Mouse (Mus musculus) gastrocnemius, adult 8-10 months (tissue): ENCODE measurements around the gene Mapk14. TPM values are rescaled to one million over a fixed set of nuclear protein-coding genes. Genes with fewer than 3 reads are reported as not detected.
A peak's percentile ranks its signal among the peaks of the same experiment; 100 is the strongest.
"Not testable (repeated sequence)": the region's sequence is repeated elsewhere in the genome, so short reads cannot be mapped to it uniquely, and the experiment has no call there.

ENCODE experiments used
- DNase-seq, 2 experiments: peaks; one replicate each; pipeline ENCODE4 v3.0.0; 2022; ENCODE audit warnings: low spot score in 2 of 2
- total RNA-seq, 4 experiments: library from RNA; stranded (reverse); gene quantifications; 2 replicates each; pipeline ENCODE4 v1.2.4; 2022

The Mapk14 gene
- total RNA-seq, 4 experiments from 2014 or later = 107 to 121 (median 113) TPM

GRCm38 (mm10) chr17:28739244-28739643, 48.1 kb downstream of the Mapk14 start:
- DNase-seq = no peak

DNA sequence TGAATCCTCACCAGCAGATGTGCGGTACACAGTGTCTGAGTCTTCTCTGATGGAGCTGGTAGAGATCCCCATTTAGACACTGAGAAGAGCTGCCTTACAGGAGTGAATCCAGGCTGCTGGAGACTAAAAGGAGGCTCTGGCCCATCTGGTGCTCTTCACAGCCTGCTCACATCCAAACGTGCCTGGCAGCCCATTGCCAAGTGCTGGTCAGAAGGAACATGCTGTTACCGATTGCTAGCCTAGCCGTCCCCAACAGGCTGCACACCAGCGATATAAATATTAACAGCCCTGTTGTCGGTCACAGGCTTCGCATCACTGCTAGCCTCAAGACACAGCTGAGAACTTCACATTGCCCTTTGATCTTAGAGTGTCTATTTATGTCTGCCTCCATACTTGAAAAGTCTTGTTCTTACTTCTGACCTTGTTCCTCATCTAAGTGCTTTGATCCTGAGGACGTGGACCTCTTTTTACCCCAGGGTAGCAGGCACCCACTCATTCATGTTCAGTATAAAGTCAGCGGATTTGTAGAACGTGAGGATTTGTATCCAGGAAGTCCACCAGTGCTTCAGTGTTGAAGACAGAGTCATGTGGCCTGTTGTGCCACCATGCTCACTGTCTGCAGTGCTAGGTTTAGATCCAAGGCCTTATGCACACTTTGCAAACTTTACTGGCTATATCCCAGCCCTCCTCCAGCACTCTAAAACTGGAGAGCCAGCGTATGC, 52.2 kb downstream of the Mapk14 start:
- DNase-seq = peak in 1 of 2 experiments; percentile 52

GRCm38 (mm10) chr17:28743916-28744315, 52.8 kb downstream of the Mapk14 start:
- DNase-seq = no peak

- DNase-seq = no peak
Measured at GRCm38 (mm10) chr17:28745773-28746172, 54.6 kb downstream of the Mapk14 start.

DNA sequence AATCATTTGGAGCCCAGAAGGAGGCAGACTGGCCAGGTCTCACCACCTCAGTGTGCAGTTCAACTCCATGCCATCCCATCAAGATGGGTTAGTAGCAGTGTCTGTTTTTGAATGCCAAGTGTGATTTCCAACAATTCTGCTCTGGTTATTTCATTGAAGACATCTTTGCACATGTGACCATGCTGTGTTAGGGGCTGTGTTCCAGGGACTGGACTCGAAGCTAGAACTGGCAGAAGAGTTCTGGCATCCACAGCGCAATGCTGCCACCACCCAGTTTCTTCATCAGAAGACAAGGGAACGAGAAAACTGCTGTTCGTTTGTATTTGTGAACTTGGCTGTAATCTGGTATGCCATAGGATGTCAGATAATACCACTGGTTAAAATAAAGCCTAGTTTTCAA, 56.9 kb downstream of the Mapk14 start:
- no peak for DNase-seq

GRCm38 (mm10) chr17:28750580-28750979, 59.5 kb downstream of the Mapk14 start:
- no peak for DNase-seq

GRCm38 (mm10) chr17:28756447-28756846, 65.3 kb downstream of the Mapk14 start:
- no peak for DNase-seq

- DNase-seq = no peak
Measured at GRCm38 (mm10) chr17:28757470-28757869, 66.3 kb downstream of the Mapk14 start.

- DNase-seq = no peak
Measured at GRCm38 (mm10) chr17:28760736-28761312, 69.7 kb downstream of the Mapk14 start.

- DNase-seq = peak; percentile 49 to 50
Measured at GRCm38 (mm10) chr17:28761871-28762270, 70.7 kb downstream of the Mapk14 start.

DNA sequence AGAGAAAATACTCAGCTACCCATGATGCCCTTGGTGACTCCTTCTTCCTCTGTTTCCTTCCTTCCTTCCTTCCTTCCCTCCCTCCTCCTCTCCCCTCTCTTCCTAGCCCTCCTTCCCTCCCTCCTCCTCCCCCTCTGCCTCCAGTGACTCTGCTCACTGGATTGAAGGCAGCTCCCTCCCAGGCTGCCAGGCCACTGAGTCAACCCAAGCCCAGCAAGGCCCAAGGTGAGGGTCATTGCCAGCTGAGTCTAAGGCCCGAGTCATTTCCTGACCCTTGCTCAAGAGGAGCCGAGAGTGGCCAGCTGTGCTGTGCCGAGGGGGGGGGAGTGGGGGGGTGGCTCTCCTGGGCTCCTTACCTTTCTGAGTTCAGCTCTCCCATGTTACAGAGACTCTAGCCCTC, 75.1 kb downstream of the Mapk14 start:
- no peak for DNase-seq

DNA sequence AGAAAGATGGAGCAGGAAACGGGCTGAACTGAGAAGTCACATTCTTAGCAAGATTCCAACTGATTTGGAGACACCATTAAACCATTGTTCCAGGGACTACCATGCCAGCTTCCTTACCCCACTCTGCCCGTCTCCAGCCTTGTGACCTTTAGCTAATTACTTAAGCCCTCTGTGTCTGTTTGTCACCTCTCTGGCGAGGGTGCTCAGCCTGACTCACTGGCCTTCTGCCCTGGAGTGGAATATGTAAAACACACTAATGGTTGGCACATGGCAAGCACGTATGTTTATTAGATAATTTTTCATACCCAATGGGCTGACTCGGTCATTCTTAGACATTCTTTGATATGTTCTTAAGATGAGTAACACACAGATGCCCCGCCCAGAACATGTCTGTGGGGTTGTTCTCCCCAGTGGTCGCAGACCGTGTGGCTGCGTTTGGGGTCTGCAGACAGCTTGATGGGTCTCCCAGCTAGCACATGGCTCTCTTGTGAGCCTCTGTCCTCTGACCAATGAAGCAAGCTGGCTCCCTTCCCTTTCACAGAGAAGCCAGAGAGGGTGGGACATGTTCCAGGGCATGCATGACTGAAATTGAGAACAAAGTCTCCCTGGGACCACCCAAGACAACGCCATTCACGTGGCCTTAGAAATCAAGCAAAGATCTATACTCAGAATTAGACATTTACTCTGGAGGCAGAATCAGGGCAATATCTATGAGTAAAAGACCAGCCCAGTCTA, 75.8 kb downstream of the Mapk14 start:
- DNase-seq = no peak

DNA sequence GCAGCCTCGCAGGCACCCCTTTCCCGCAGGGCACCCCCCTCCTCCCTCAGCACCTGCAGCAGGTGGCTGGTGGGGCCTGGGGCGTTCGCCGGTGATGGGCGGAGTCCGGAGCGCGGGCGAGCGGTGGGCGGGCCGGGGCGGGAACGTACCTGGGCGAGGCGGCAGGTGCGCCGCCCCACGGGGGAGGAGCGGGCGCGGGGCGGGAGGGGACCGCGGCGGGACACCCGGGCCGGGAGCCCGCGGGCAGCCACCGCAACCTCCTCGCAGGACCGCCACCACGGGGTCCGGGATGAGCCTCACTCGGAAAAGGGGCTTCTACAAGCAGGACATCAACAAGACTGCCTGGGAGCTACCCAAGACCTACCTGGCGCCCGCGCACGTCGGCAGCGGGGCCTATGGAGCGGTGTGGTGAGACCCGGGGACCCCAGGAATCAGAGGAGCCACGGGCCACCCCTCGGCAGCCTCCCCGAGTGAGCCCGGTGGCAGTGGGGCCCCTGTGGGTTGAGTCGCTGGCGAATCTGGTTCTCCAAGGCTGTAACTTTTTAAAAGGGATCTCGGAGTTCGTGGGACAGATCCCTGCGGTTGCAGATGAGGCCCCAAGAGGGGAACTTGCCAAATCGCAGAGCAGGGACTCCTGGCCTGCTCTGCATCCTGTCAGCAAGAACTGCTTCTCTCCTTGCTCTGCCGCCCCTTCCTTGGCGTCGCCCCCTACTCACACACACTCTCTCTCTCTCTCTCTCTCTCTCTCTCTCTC, 78.2 kb downstream of the Mapk14 start, which contains the start of gene Mapk13:
Mapk13 (plus strand) TSS at position 177 of the 754 bp plus-strand sequence.
- no peak for DNase-seq

- DNase-seq = no peak
Measured at GRCm38 (mm10) chr17:28769875-28770421, 78.8 kb downstream of the Mapk14 start.

GRCm38 (mm10) chr17:28771289-28771688, 80.2 kb downstream of the Mapk14 start:
- no peak for DNase-seq

DNA sequence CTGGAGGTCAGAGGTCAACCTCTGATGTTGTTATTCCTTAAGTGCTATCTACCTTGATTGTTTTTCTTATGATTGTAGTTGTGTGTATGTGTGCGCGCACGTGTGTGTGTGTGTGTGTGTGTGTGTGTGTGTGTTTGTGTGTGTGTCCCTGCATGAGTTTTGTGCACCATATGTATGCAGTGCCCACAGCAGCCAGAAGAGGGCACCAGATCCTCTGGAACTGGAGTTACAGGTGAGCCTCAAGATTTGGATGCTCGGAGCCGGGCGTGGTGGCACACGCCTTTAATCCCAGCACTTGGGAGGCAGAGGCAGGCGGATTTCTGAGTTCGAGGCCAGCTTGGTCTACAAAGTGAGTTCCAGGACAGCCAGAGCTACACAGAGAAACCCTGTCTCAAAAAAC, 83.2 kb downstream of the Mapk14 start:
- not testable (repeated sequence) for DNase-seq

- no peak for DNase-seq
Measured at GRCm38 (mm10) chr17:28775161-28775560, 84.0 kb downstream of the Mapk14 start.

- DNase-seq = no peak
Measured at GRCm38 (mm10) chr17:28776817-28777216, 85.7 kb downstream of the Mapk14 start.

DNA sequence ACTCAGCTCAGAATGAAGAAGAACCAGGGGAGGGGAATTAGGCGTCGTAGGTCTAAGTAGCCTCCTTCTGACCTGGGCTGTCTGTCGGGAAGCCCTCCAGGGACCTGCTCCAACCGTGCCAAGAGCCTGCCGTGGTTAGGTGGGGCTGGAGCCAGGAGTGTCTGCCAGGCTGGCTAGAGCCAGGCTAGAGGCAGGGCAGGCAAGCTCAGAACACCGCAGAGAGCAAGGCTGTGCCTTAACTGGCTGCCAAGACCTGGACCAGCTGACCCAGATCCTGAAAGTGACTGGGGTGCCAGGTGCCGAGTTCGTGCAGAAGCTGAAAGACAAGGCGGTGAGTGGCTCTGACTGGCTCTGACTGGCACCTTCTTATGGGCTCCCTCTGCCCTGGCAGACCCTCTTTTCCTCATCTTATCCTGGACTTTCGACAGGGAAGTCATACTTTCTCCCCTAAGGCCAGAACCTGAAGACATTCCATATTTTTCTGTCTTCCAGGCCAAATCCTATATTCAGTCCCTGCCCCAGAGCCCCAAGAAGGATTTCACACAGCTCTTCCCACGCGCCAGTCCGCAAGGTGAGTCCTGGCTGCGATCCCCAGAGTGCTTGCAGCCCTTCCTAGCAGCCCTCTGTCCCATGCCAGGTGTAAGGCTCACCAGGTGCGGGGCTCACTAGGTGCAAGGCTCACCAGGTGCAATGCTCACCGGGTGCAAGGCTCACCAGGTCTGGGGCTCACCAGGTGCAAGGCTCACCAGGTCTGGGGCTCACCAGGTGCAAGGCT, 86.3 kb downstream of the Mapk14 start:
- peak; percentile 48 to 83 for DNase-seq

GRCm38 (mm10) chr17:28779735-28780134, 88.6 kb downstream of the Mapk14 start:
- DNase-seq = no peak

GRCm38 (mm10) chr17:28780836-28781235, 89.7 kb downstream of the Mapk14 start:
- no peak for DNase-seq
